Mouse (Mus musculus) heart, adult 9 months (tissue): ENCODE results near the gene Coro2b.
"Not testable (repeated sequence)": the region's sequence is repeated elsewhere in the genome, so short reads cannot be mapped to it uniquely, and the experiment has no call there.

Source experiments
- DNase-seq, 2 experiments: peaks; one replicate each; pipeline ENCODE4 v3.0.0; 2022; ENCODE audit warnings: low spot score in 2 of 2

The Coro2b gene

GRCm38 (mm10) chr9:62474206-62474605 lies 62.6 kb downstream of the Coro2b start:
- DNase-seq, result no peak

DNA sequence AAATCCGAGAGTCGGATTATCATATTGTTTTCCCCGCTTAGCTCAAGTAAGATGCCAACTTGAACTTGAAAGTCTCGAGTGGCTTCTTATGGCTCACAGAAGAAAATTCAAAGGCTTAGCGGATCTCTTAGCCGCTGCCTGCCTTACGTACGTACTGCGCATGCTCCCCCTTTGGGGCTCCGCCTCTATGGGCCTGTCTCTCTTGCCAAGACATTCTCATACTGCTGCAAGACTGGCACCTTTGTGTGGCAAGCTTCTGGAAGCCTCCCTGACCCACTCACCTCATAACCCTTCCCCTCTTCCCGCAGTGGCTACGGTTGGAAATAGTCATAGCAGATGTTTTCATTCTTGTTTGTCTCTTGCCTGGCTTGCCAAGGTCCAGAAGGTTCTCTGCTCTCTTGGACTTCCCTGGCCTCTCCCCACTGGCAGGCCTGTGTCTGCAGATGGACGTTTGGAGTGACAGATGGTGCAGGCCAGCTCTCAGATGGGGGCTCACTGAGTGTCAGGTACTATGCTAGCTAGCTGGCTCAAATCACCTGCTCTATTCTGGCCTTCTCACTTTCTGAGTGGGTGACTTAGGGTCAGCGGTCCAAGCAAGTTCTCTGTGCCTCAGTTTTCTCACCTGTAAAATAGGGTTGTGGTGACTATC lies 65.2 kb downstream of the Coro2b start:
- DNase-seq, result no peak

- DNase-seq, result no peak
These were observed 65.8 kb downstream of the Coro2b start for GRCm38 (mm10) chr9:62471041-62471440.

DNA sequence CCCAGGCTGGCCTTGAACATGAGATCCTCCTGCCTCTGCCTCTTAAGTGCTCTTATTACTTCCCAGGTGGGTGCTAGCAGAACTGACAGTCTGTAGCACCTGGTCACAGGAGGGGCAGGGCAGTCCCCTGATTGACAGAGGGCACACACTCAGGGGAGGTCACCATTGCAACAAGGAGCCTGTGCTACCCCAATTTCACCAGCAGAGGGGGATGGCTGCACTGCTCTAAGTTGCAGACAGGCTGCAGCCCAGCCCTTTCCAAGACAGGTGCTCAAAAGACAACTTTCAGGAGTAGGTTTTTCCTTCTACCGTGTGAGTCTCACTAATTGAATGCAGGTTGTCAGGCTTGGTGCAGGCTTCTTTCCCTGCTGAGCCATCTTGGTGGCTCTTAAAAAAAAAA lies 66.4 kb downstream of the Coro2b start:
- peak; percentile 71 to 83 for DNase-seq

DNA sequence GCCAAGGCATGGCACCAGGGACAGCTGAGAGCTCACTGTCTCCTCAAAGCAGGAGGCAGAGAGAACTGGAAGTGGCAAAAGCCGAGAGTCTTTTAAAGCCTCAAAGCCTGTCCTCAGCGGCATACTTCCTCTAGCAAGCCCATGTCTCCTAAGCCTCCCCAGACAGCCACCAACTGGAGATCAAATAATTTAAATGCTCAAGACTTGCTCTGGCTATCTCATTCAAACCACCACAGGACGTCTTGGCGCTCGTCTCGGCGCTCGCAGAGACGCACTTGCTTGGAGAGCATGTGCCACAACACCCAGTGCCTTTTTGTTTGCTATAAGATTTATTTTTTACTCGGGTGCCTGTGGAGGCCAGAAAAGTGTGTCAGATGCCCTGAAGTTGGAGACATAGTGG lies 67.1 kb downstream of the Coro2b start:
- DNase-seq, result no peak

DNA sequence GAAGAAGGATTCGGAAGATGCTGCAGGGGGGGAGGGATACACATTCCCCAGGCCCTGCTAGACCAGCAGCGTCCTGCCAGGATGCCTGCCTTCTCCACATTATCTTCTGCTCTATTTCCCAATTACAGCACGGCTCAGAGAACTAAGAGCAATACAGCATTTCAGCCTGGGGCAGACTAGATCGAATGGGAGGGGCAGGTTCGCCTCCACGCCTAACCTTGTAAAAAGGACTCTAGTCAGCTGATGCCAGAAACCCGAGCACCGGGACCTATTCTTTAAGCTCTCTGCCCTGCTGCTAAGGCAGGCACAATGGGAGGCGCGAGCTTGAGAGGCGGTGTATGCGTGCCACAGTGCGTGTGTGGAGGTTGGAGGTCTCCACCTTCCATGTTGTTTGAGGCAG lies 67.7 kb downstream of the Coro2b start:
- no peak for DNase-seq

DNA sequence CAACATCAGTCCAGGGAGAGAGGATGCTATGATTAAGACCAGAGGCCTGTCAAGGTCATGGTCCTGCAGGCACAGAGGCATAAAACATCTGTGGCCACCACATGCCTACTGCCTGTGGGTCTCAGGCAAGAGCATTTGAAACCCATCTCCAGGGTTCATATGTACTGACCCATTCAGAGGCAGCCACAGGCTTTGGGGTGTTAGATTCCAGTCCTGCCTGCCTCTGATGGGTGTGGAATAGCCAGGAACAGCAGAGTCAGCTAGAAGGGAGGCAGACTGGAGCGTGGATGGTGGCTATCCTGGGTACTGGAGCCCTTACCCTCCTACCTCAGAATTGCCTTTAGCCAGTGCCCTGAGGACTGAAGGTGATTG lies 69.4 kb downstream of the Coro2b start:
- no peak for DNase-seq

DNA sequence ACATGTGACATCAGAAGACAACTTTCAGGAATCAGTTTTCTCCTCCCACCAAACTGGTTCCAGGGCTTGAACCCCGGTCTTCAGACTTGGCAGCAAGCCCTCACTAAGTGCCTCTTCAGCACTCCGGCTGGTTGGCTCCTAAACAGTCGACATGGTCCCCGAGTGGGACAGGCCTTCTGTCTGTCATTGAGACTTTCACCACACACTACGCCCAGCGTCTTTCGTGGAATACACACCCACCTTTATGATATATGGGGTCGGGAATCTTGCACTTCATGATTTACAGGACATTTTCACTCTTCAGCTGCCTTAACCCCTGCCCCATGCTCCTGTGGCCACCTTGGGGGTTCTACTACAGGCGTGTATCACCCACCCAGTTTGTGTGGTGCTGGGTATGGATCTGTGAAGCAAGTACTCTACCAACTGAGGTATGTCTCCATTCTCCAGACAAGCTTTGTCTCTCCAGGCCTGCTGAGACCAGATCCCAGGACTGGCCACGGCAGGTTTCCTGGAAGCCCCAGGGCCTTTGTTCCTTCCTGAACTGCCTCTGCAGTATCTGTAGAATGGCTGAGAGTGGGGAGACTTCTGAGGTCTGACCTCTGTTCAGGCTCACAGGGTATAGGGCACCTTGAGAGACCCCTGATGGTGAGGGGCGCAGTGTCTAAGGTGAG lies 70.0 kb downstream of the Coro2b start:
- DNase-seq, result no peak

DNA sequence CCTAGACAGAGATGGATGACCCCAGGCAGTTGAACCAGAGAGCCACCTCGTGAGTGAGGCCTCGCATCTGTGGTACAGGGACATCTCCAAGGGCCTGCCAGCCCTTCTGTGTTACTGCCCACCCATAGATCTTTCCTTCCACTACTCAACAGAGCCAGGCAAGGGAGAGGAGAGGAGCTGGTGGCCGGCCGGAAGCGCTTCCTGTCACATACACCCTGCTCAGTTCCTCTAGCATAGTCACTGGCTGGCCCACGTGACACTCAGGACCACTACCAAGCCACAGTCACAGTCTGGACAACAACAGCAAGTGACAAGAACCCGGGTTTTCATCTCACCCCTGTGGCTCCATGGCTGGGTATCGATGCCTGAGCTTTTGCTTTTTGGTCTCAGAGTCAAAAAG lies 70.8 kb downstream of the Coro2b start:
- no peak for DNase-seq

DNA sequence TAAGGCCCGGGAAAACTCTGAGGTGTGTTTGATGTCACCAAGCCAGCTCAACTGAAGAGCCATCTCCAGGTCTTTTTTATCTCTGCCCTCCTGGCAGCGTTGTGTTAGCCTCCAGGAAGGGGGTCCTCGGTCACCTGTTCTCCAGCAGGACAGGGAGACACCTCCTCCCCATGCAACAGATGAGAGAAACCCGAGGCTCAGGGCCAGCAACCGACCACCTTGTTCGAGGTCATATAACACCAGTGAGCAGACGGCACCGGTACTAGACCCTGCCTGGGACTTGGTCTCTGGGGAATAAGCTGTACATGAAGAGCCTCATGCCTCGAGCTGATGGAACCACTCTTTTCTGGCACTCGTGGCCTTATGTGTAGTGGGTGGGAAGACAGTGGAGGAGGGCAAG lies 72.1 kb downstream of the Coro2b start:
- no peak for DNase-seq

DNA sequence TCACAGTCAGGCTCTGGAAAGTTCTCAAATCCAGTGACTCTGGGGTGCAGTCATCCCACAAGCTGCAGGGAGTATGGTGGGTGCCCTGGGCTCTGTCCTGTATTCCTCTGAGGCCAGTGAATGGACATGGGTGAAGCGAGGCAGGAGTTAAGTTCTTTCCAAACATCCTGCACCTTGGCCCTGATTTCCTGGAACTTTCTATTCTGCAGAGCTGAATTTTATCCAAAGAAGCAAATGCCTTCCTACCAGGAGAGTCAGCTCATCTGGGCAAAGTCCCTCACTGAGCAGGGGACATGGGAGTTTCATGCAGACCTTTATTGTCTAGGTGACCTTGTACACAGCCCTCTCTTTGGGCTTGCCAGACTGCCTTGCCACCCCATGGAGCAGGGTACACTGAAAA lies 75.1 kb downstream of the Coro2b start:
- no peak for DNase-seq

GRCm38 (mm10) chr9:62461095-62461494 lies 75.7 kb downstream of the Coro2b start:
- no peak for DNase-seq

DNA sequence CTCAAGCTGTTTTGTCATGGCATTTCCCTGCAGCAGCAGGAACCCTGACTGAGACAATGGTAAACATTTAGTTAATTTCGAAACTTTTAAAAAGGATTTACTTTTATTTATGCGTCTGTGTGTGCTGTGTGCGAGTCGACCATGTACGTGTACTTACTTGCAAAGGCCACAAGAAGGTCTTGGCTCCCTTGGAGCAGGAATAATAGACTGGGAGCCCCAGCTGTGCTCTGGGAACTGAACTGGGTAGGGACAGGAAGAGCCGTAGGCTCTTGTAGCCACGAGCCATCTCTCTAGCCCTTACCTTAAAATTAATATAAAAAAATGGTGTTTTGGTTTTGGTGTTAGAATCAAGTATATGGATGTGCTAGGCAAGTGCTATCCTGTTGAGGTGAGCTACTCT lies 76.8 kb downstream of the Coro2b start:
- DNase-seq, result no peak

- no peak for DNase-seq
These were observed 78.4 kb downstream of the Coro2b start for GRCm38 (mm10) chr9:62458457-62458856.

DNA sequence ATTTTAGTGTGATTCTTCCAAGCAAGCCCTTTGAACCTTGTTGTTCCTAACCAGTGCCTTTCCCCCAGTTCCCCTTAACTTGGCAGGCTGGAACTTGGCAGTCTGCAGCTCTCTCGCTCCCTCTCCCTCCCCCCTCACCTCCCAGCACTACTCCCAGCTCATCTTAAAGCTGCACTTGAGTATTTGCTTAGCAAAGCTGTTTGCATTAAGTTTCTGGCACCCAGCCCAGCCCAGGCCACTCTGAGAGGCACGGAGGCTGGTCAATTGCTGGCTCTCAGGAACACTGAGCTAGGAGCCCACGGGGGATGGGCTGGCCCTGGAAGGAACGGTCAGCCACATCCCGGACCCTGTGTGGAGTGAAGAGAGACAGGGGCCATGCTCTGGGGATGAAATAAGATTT lies 80.8 kb downstream of the Coro2b start:
- peak; percentile 41 to 49 for DNase-seq

GRCm38 (mm10) chr9:62455210-62455969 lies 81.5 kb downstream of the Coro2b start:
- DNase-seq, result no peak

- DNase-seq, result no peak
These were observed 84.4 kb downstream of the Coro2b start for GRCm38 (mm10) chr9:62452373-62452993.

DNA sequence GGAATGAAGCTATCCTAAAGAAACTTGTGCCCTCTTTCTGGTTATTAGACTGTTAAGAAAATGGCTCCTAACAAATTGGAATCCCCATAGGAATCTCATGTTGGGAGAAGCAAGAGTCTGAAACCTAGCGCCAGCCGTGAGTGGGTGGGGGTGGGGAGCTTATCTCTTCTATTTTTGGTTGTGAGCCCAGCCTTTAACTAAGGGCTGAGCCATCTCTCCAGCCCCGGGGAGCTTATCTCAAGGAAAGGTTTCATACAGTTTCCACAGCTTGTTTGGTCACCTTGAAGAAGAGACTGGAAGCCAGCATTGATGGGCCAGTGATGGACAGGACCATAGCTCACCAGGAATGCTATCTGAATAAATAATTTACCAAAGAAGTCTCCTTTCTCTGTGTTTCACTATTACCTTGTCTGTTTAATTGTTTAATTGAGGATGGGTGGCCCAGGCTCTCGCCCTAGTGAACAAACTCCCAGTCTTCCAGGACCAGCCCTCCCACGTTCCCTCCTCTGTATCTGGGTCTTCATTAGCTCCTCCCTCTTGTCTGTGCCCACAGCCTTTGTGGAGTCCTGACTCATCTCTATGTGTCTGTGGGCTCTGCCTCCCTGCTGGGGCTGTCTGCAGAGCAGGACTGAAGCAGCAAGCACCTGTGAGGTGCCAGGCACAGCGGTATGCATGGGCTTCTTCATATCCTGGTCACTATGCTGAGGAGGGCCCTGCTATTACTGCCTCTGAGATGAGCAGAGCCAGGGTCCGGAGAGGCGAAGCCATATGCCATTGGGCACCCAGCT lies 85.1 kb downstream of the Coro2b start:
- no peak for DNase-seq

GRCm38 (mm10) chr9:62450862-62451261 lies 86.0 kb downstream of the Coro2b start:
- no peak for DNase-seq

- DNase-seq, result no peak
These were observed 86.5 kb downstream of the Coro2b start for GRCm38 (mm10) chr9:62450355-62450754.

GRCm38 (mm10) chr9:62447337-62447736 lies 89.5 kb downstream of the Coro2b start:
- not testable (repeated sequence) for DNase-seq

DNA sequence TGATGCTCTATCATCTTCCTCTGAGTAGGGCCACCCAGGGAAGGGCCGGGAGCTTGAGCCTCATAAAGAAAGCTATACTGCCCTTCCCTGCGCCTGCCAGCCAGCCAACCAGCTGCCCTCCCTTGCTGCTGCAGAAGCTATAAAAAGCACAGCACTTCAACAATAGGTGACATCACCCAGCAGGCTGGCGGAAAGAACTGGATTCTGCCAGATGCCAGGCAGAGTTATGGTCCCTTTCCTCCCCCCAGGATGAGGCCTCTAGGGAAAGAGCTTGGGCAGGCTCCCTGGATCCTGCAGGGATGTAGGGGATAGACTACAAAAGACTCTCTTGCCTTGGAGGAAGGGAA lies 98.1 kb downstream of the Coro2b start:
- DNase-seq, result peak; percentile 58 to 66
